Mouse (Mus musculus): ENCODE results near the gene Dnaic1. TPM values are rescaled to one million over a fixed set of nuclear protein-coding genes. Genes with fewer than 3 reads are reported as not detected.

The Dnaic1 gene
- polyA plus RNA-seq, 1 experiment from 2014 or later: 4.8 TPM

GRCm38 (mm10) chr4:41532420-41532819 is 37.2 kb upstream of the Dnaic1 start:
- Histone ChIP-seq H3K36me3 (ENCODE audit: control insufficient read depth, insufficient read depth, low read length) (no peaks in the 10 kb centered on the region), H3K9ac (replicated peaks; ENCODE audit: low read depth, low read length) (no peak overlapping the region), H3K4me3 (ENCODE audit: low read depth, low read length) (no peak overlapping the region), H3K4me1 (ENCODE audit: control insufficient read depth, insufficient read depth, low read length) (no peaks in the 10 kb centered on the region), H3K9me3 (ENCODE audit: control insufficient read depth, low read depth, low read length) (no peaks in the 10 kb centered on the region), H3K27me3 (ENCODE audit: control insufficient read depth, insufficient read depth, low read length) (no peaks in the 10 kb centered on the region), H3K4me2 (replicated peaks; ENCODE audit: low read depth, low read length) (no peak overlapping the region), H3K27ac (ENCODE audit: low read length) (no peak overlapping the region)
- WGBS: 22% methylated on average over 6 of the region's 6 CpGs
- no peak for ATAC-seq (ENCODE audit: insufficient number of reproducible peaks, insufficient read depth, low FRiP score, low read depth)

DNA sequence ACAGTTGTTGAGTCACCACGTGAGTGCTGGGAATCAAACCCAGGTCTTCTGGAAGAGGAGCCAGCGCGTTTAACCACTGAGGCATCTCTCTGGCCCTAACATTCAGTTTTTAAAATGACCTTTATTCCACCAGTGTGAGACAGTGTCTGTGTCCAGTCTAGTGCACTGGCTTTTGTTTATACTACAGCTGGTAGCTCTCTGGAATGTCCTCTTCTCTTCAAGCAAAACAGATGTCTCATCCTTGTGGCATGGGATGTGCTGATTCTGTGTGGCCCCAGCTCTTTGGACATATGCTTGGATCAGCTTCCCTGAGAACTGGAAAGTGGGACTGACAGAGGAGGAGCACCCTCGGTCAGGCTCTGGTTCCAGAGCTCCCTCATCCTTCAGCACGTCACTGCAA is 34.7 kb upstream of the Dnaic1 start:
- no peak overlapping the region for H3K27ac ChIP-seq (ENCODE audit: low read length)
- H3K27me3 ChIP-seq (ENCODE audit: control insufficient read depth, insufficient read depth, low read length): no peaks in the 10 kb centered on the region
- no peaks in the 10 kb centered on the region for H3K36me3 ChIP-seq (ENCODE audit: control insufficient read depth, insufficient read depth, low read length)
- no peaks in the 10 kb centered on the region for H3K9me3 ChIP-seq (ENCODE audit: control insufficient read depth, low read depth, low read length)
- H3K4me2 ChIP-seq (replicated peaks; ENCODE audit: low read depth, low read length): no peak overlapping the region
- 76% methylated on average over 5 of the region's 5 CpGs for WGBS
- H3K4me3 ChIP-seq (ENCODE audit: low read depth, low read length): no peak overlapping the region
- no peak overlapping the region for H3K9ac ChIP-seq (replicated peaks; ENCODE audit: low read depth, low read length)
- H3K4me1 ChIP-seq (ENCODE audit: control insufficient read depth, insufficient read depth, low read length): no peaks in the 10 kb centered on the region
- no peak for ATAC-seq (ENCODE audit: insufficient number of reproducible peaks, insufficient read depth, low FRiP score, low read depth)

- WGBS: 80% methylated on average over 8 of the region's 8 CpGs
- no peak for ATAC-seq (ENCODE audit: insufficient number of reproducible peaks, insufficient read depth, low FRiP score, low read depth)
- H3K4me2 ChIP-seq (replicated peaks; ENCODE audit: low read depth, low read length): no peak overlapping the region
- H3K9ac ChIP-seq (replicated peaks; ENCODE audit: low read depth, low read length): no peak overlapping the region
- H3K27me3 ChIP-seq (ENCODE audit: control insufficient read depth, insufficient read depth, low read length): no peaks in the 10 kb centered on the region
- no peak overlapping the region for H3K27ac ChIP-seq (ENCODE audit: low read length)
- no peaks in the 10 kb centered on the region for H3K4me1 ChIP-seq (ENCODE audit: control insufficient read depth, insufficient read depth, low read length)
- no peak overlapping the region for H3K4me3 ChIP-seq (ENCODE audit: low read depth, low read length)
- H3K9me3 ChIP-seq (ENCODE audit: control insufficient read depth, low read depth, low read length): no peaks in the 10 kb centered on the region
- H3K36me3 ChIP-seq (ENCODE audit: control insufficient read depth, insufficient read depth, low read length): no peaks in the 10 kb centered on the region
Measured at GRCm38 (mm10) chr4:41542136-41542535, 27.4 kb upstream of the Dnaic1 start.

- H3K36me3 ChIP-seq (ENCODE audit: control insufficient read depth, insufficient read depth, low read length): no peaks in the 10 kb centered on the region
- no peak overlapping the region for H3K9ac ChIP-seq (replicated peaks; ENCODE audit: low read depth, low read length)
- no peaks in the 10 kb centered on the region for H3K27me3 ChIP-seq (ENCODE audit: control insufficient read depth, insufficient read depth, low read length)
- H3K4me1 ChIP-seq (ENCODE audit: control insufficient read depth, insufficient read depth, low read length): no peaks in the 10 kb centered on the region
- ATAC-seq (ENCODE audit: insufficient number of reproducible peaks, insufficient read depth, low FRiP score, low read depth): no peak
- no peaks in the 10 kb centered on the region for H3K9me3 ChIP-seq (ENCODE audit: control insufficient read depth, low read depth, low read length)
- H3K27ac ChIP-seq (ENCODE audit: low read length): no peak overlapping the region
- H3K4me3 ChIP-seq (ENCODE audit: low read depth, low read length): no peak overlapping the region
- 12% methylated on average over 8 of the region's 8 CpGs for WGBS
- H3K4me2 ChIP-seq (replicated peaks; ENCODE audit: low read depth, low read length): no peak overlapping the region
Measured at GRCm38 (mm10) chr4:41545985-41546384, 23.6 kb upstream of the Dnaic1 start.

DNA sequence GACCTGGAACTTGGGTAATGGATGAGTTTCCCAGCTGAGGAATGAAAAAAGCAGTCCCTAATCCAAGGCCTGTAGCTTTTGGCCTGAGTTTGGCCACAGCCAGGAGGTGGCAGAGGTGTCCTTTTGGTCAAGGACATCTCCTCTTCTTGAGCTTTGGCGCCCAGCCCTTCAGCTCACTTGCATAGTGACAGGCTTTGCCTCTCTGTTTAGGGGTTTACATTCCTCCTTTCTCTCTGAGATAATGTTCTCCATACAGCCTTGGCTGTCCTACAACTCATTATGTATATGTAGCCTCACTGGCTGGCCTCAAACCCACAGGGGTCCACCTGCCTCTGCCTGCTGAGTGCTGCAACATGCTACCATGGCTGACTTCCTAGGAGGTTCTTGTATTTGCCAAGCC is 22.5 kb upstream of the Dnaic1 start:
- no peak overlapping the region for H3K4me3 ChIP-seq (ENCODE audit: low read depth, low read length)
- H3K36me3 ChIP-seq (ENCODE audit: control insufficient read depth, insufficient read depth, low read length): no peaks in the 10 kb centered on the region
- no peaks in the 10 kb centered on the region for H3K4me1 ChIP-seq (ENCODE audit: control insufficient read depth, insufficient read depth, low read length)
- WGBS: 88% methylated on average over 1 of the region's 1 CpGs
- no peaks in the 10 kb centered on the region for H3K27me3 ChIP-seq (ENCODE audit: control insufficient read depth, insufficient read depth, low read length)
- no peak for ATAC-seq (ENCODE audit: insufficient number of reproducible peaks, insufficient read depth, low FRiP score, low read depth)
- no peak overlapping the region for H3K27ac ChIP-seq (ENCODE audit: low read length)
- no peaks in the 10 kb centered on the region for H3K9me3 ChIP-seq (ENCODE audit: control insufficient read depth, low read depth, low read length)
- H3K9ac ChIP-seq (replicated peaks; ENCODE audit: low read depth, low read length): no peak overlapping the region
- no peak overlapping the region for H3K4me2 ChIP-seq (replicated peaks; ENCODE audit: low read depth, low read length)

GRCm38 (mm10) chr4:41552529-41552928 is 17.0 kb upstream of the Dnaic1 start:
- Histone ChIP-seq H3K27me3 (ENCODE audit: control insufficient read depth, insufficient read depth, low read length) (no peaks in the 10 kb centered on the region), H3K4me2 (replicated peaks; ENCODE audit: low read depth, low read length) (no peak overlapping the region), H3K9ac (replicated peaks; ENCODE audit: low read depth, low read length) (no peak overlapping the region), H3K36me3 (ENCODE audit: control insufficient read depth, insufficient read depth, low read length) (no peaks in the 10 kb centered on the region), H3K4me3 (ENCODE audit: low read depth, low read length) (no peak overlapping the region), H3K4me1 (ENCODE audit: control insufficient read depth, insufficient read depth, low read length) (peaks cover 3% of the 10 kb centered on the region; the same call in 1 of the 2 replicates), H3K9me3 (ENCODE audit: control insufficient read depth, low read depth, low read length) (no peaks in the 10 kb centered on the region), H3K27ac (ENCODE audit: low read length) (no peak overlapping the region)
- no peak for ATAC-seq (ENCODE audit: insufficient number of reproducible peaks, insufficient read depth, low FRiP score, low read depth)
- WGBS: 26% methylated on average over 6 of the region's 6 CpGs

DNA sequence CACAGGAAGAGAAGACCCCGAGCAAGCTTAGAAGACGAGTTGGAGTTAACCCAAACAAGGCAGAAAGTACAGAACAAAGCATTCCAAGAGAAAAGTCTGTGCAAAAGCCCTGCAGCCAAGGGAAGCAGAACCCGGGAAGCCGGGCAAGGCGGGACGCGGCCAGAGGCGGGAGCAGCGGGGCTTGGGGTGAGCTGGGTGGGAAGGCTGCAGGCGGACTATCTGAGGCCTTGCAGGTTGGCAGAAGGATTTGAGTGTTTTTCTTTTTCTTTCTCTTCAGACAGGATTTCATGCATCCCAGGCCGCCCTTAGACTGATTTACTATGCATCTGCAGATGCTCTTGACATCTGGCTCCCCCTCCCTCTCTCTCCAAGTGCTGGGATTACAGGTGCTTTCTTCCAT is 16.5 kb upstream of the Dnaic1 start:
- no peak for ATAC-seq (ENCODE audit: insufficient number of reproducible peaks, insufficient read depth, low FRiP score, low read depth)
- Histone ChIP-seq H3K27me3 (ENCODE audit: control insufficient read depth, insufficient read depth, low read length) (no peaks in the 10 kb centered on the region), H3K9me3 (ENCODE audit: control insufficient read depth, low read depth, low read length) (no peaks in the 10 kb centered on the region), H3K4me3 (ENCODE audit: low read depth, low read length) (no peak overlapping the region), H3K27ac (ENCODE audit: low read length) (no peak overlapping the region), H3K4me2 (replicated peaks; ENCODE audit: low read depth, low read length) (no peak overlapping the region), H3K4me1 (ENCODE audit: control insufficient read depth, insufficient read depth, low read length) (peaks cover 3% of the 10 kb centered on the region; the same call in 1 of the 2 replicates), H3K9ac (replicated peaks; ENCODE audit: low read depth, low read length) (no peak overlapping the region), H3K36me3 (ENCODE audit: control insufficient read depth, insufficient read depth, low read length) (no peaks in the 10 kb centered on the region)
- 78% methylated on average over 11 of the region's 11 CpGs for WGBS

- Histone ChIP-seq H3K9me3 (ENCODE audit: control insufficient read depth, low read depth, low read length) (no peaks in the 10 kb centered on the region), H3K4me3 (ENCODE audit: low read depth, low read length) (no peak overlapping the region), H3K4me2 (replicated peaks; ENCODE audit: low read depth, low read length) (no peak overlapping the region), H3K9ac (replicated peaks; ENCODE audit: low read depth, low read length) (no peak overlapping the region), H3K27ac (ENCODE audit: low read length) (no peak overlapping the region), H3K27me3 (ENCODE audit: control insufficient read depth, insufficient read depth, low read length) (no peaks in the 10 kb centered on the region), H3K36me3 (ENCODE audit: control insufficient read depth, insufficient read depth, low read length) (no peaks in the 10 kb centered on the region), H3K4me1 (ENCODE audit: control insufficient read depth, insufficient read depth, low read length) (peaks cover 3% of the 10 kb centered on the region; the same call in 1 of the 2 replicates)
- WGBS: 66% methylated on average over 14 of the region's 14 CpGs
- no peak for ATAC-seq (ENCODE audit: insufficient number of reproducible peaks, insufficient read depth, low FRiP score, low read depth)
Measured at GRCm38 (mm10) chr4:41554994-41555663, 14.4 kb upstream of the Dnaic1 start.

Measured in stomach, embryonic 14.5 days (tissue).